Mouse (Mus musculus): ENCODE data around the gene Nsl1. TPM values are rescaled to one million over a fixed set of nuclear protein-coding genes. Genes with fewer than 3 reads are reported as not detected.

Gene Nsl1
- polyA plus RNA-seq, 1 experiment from 2014 or later = 2.4 TPM

DNA sequence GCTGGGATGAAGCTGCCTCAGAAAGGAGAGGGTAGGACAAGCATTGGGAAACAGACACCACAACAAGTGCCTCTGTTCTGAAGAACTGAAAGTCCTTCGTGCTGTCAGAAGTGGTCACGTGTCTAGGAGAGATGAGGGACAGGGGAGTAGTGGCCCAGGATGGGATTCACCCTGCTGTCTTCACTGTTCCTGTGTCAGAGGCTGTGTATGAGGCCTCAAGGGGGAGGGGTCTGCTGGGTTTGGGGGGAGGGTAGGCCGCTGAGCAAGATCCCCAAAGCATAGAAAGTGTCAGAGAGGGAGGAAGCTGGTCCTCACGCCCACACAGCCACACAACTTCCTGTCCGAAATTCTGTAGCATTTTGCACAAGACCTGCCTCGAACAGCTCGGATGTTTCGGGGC lies 48.3 kb downstream of the Nsl1 start:
- H3K27ac ChIP-seq (ENCODE audit: low read length) = no peak overlapping the region

GRCm38 (mm10) chr1:191114868-191115267 lies 52.1 kb downstream of the Nsl1 start:
- no peak overlapping the region for H3K9ac ChIP-seq (ENCODE audit: low read depth, low read length)
- H3K27me3 ChIP-seq (ENCODE audit: control insufficient read depth, insufficient read depth, low read depth, low read length) = no peaks in the 10 kb centered on the region
- ATAC-seq = no peak
- no peaks in the 10 kb centered on the region for H3K36me3 ChIP-seq (ENCODE audit: control insufficient read depth, insufficient read depth, low read length)
- no peak overlapping the region for H3K4me2 ChIP-seq (ENCODE audit: low read length)
- H3K4me1 ChIP-seq (ENCODE audit: control insufficient read depth, insufficient read depth, low read length) = no peaks in the 10 kb centered on the region
- no peak overlapping the region for H3K4me3 ChIP-seq (ENCODE audit: low read depth, low read length)
- H3K27ac ChIP-seq (ENCODE audit: low read length) = no peak overlapping the region
- 83% methylated on average over 7 of the region's 7 CpGs for WGBS
- H3K9me3 ChIP-seq (replicated peaks; ENCODE audit: control insufficient read depth, low read length, poor library complexity, severe bottlenecking) = no peaks in the 10 kb centered on the region

More for the DNA sequence above, 48.3 kb downstream of the Nsl1 start:
- Histone ChIP-seq H3K27me3 (ENCODE audit: control insufficient read depth, insufficient read depth, low read depth, low read length) (no peaks in the 10 kb centered on the region), H3K36me3 (ENCODE audit: control insufficient read depth, insufficient read depth, low read length) (no peaks in the 10 kb centered on the region), H3K9ac (ENCODE audit: low read depth, low read length) (no peak overlapping the region), H3K9me3 (replicated peaks; ENCODE audit: control insufficient read depth, low read length, poor library complexity, severe bottlenecking) (no peaks in the 10 kb centered on the region), H3K4me1 (ENCODE audit: control insufficient read depth, insufficient read depth, low read length) (no peaks in the 10 kb centered on the region), H3K4me3 (ENCODE audit: low read depth, low read length) (no peak overlapping the region), H3K4me2 (ENCODE audit: low read length) (no peak overlapping the region)
- ATAC-seq = no peak
- WGBS = 64% methylated on average over 8 of the region's 8 CpGs

DNA sequence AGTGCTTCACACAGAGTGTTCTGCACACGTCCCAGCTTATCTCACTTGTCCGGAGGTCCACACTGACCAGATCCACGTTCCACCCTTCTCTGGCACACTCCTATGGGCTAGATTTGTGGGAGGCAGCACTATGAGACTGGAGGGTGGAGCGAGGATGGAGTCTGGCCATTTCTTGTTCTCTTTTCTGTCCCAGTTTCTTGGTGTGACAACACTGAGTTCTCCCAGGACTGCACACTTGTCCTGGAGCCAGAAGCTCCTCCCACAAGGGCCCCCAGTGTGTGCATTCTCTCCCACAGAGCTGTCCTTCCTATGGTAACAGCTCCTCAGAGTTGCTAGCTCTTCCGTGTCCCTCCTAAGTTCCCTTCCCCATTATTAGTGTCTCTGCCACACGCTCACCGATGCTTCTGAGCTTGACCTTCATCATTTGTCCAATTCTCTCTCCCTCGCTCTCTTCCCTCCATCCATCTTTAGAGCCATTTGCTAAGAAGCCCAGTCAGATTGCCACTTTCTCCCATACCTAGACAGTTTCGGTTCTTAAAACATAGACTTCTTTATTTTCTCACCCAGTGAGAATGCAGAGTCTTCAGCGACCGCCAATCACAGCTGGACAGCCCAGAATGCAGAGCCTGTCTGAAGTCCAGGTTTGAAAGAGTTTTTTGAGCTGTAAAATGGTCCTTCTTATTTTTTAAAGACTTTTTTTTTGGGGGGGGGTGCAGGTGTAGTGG lies 52.9 kb downstream of the Nsl1 start:
- H3K27ac ChIP-seq (ENCODE audit: low read length) = no peak overlapping the region
- H3K4me3 ChIP-seq (ENCODE audit: low read depth, low read length) = no peak overlapping the region
- H3K27me3 ChIP-seq (ENCODE audit: control insufficient read depth, insufficient read depth, low read depth, low read length) = no peaks in the 10 kb centered on the region
- no peak overlapping the region for H3K4me2 ChIP-seq (ENCODE audit: low read length)
- no peak overlapping the region for H3K9ac ChIP-seq (ENCODE audit: low read depth, low read length)
- WGBS = 75% methylated on average over 11 of the region's 11 CpGs
- no peaks in the 10 kb centered on the region for H3K36me3 ChIP-seq (ENCODE audit: control insufficient read depth, insufficient read depth, low read length)
- H3K4me1 ChIP-seq (ENCODE audit: control insufficient read depth, insufficient read depth, low read length) = no peaks in the 10 kb centered on the region
- peak; percentile 17; the same call in 1 of the 2 replicates for ATAC-seq
- H3K9me3 ChIP-seq (replicated peaks; ENCODE audit: control insufficient read depth, low read length, poor library complexity, severe bottlenecking) = no peaks in the 10 kb centered on the region

DNA sequence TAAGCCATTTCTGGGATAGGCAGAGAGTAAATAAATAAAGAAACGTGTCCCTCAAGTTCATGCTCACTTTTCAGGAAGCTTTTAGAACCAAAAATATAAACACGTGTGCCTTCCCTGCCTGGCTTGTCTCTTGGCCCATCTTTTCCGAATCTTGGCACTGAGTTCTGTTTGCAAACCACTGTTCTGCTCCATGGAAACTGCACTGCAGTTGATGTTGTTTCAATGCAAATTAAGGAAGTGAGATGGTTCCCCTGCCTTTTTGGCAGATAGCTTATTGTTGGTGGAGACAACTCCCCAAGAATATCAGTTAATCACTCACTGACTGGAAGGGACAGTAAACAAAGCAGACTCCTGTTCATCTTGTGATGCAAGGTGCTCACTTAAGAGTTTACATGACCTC lies 59.9 kb downstream of the Nsl1 start:
- Histone ChIP-seq H3K27ac (ENCODE audit: low read length) (no peak overlapping the region), H3K4me2 (ENCODE audit: low read length) (no peak overlapping the region), H3K36me3 (ENCODE audit: control insufficient read depth, insufficient read depth, low read length) (no peaks in the 10 kb centered on the region), H3K4me3 (ENCODE audit: low read depth, low read length) (no peak overlapping the region), H3K27me3 (ENCODE audit: control insufficient read depth, insufficient read depth, low read depth, low read length) (no peaks in the 10 kb centered on the region; the same call in 1 of the 2 replicates), H3K4me1 (ENCODE audit: control insufficient read depth, insufficient read depth, low read length) (no peaks in the 10 kb centered on the region), H3K9me3 (replicated peaks; ENCODE audit: control insufficient read depth, low read length, poor library complexity, severe bottlenecking) (no peaks in the 10 kb centered on the region), H3K9ac (ENCODE audit: low read depth, low read length) (no peak overlapping the region)
- ATAC-seq = no peak
- 70% methylated on average over 3 of the region's 3 CpGs for WGBS

- no peaks in the 10 kb centered on the region; the same call in 1 of the 2 replicates for H3K27me3 ChIP-seq (ENCODE audit: control insufficient read depth, insufficient read depth, low read depth, low read length)
- WGBS = 85% methylated on average over 2 of the region's 2 CpGs
- H3K9me3 ChIP-seq (replicated peaks; ENCODE audit: control insufficient read depth, low read length, poor library complexity, severe bottlenecking) = no peaks in the 10 kb centered on the region
- no peaks in the 10 kb centered on the region for H3K4me1 ChIP-seq (ENCODE audit: control insufficient read depth, insufficient read depth, low read length)
- no peak overlapping the region for H3K9ac ChIP-seq (ENCODE audit: low read depth, low read length)
- H3K4me3 ChIP-seq (ENCODE audit: low read depth, low read length) = no peak overlapping the region
- ATAC-seq = no peak
- H3K4me2 ChIP-seq (ENCODE audit: low read length) = no peak overlapping the region
- no peak overlapping the region for H3K27ac ChIP-seq (ENCODE audit: low read length)
- no peaks in the 10 kb centered on the region for H3K36me3 ChIP-seq (ENCODE audit: control insufficient read depth, insufficient read depth, low read length)
Observed at GRCm38 (mm10) chr1:191123696-191124095, 60.9 kb downstream of the Nsl1 start.

DNA sequence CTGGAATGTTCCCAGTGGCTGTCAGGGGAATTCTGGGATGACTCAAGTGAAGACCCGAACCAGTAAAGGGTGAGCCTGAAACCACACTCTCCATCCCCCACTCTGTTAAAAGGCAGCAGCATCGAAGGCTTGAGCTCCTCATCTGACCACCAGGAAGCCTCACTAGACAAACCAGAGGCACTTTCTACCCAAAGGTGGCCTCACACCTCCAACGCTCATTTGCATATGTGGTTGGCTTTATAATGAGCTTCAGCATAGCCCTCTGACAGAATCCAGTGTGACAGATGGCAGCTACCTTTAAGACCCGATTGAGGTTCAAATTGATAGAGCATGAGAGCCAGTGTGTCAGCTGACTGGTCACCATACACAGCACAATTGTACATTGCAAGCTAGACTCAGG lies 61.5 kb downstream of the Nsl1 start:
- ATAC-seq = no peak
- 67% methylated on average over 4 of the region's 4 CpGs for WGBS

DNA sequence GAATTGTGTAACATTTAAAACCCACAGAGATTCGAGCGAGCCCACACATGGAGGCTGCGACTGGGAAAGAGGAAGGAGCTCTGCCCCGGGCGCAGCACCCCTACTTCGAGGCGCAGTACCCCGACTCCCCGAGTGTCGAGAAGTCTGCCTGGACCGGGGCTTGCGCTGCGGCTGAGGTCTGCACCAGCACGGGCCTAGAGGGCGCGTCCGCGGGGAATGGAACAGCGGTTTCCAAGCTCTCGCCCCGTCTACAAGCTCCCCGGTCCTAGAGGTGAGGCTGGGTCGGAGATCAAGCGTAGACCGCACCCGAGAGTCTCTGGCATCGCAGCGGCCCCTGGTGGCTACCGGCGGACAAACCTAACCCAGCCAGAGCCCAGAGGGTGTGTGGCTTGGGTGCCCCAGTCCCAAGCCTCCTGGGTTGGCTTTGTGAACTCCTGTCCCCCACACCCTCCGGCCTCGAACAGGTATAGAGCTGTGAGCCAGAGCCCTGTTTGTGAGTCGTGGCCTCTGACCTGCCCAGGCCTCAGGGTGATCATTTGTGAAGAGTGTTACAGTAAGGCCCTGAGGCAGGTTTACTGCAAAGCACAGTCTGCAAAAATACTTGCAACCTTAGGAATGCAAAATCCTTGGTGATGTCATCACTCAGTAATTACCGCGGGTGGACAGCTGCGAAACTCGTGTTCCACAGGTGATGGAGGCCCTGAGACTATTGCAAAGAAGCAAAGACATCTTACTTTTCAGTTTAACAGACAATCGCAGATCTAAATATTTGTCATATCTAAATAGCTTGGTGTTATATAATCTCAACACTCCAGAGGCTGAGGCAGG lies 63.2 kb downstream of the Nsl1 start:
- Histone ChIP-seq H3K4me2 (ENCODE audit: low read length) (peak overlapping the region; percentile 54), H3K4me1 (ENCODE audit: control insufficient read depth, insufficient read depth, low read length) (no peaks in the 10 kb centered on the region), H3K27me3 (ENCODE audit: control insufficient read depth, insufficient read depth, low read depth, low read length) (no peaks in the 10 kb centered on the region; the same call in 1 of the 2 replicates), H3K9ac (ENCODE audit: low read depth, low read length) (no peak overlapping the region), H3K4me3 (ENCODE audit: low read depth, low read length) (no peak overlapping the region), H3K27ac (ENCODE audit: low read length) (no peak overlapping the region), H3K9me3 (replicated peaks; ENCODE audit: control insufficient read depth, low read length, poor library complexity, severe bottlenecking) (no peaks in the 10 kb centered on the region; the same call in 1 of the 2 replicates), H3K36me3 (ENCODE audit: control insufficient read depth, insufficient read depth, low read length) (no peaks in the 10 kb centered on the region)
- ATAC-seq = no peak; the same call in 1 of the 2 replicates
- 17% methylated on average over 38 of the region's 38 CpGs for WGBS

More for the DNA sequence above, 61.5 kb downstream of the Nsl1 start:
- Histone ChIP-seq H3K9ac (ENCODE audit: low read depth, low read length) (no peak overlapping the region), H3K9me3 (replicated peaks; ENCODE audit: control insufficient read depth, low read length, poor library complexity, severe bottlenecking) (no peaks in the 10 kb centered on the region), H3K4me2 (ENCODE audit: low read length) (no peak overlapping the region), H3K27me3 (ENCODE audit: control insufficient read depth, insufficient read depth, low read depth, low read length) (no peaks in the 10 kb centered on the region; the same call in 1 of the 2 replicates), H3K4me1 (ENCODE audit: control insufficient read depth, insufficient read depth, low read length) (no peaks in the 10 kb centered on the region), H3K4me3 (ENCODE audit: low read depth, low read length) (no peak overlapping the region), H3K36me3 (ENCODE audit: control insufficient read depth, insufficient read depth, low read length) (no peaks in the 10 kb centered on the region), H3K27ac (ENCODE audit: low read length) (no peak overlapping the region)

GRCm38 (mm10) chr1:191131692-191132091 lies 68.9 kb downstream of the Nsl1 start:
- no peak overlapping the region for H3K27ac ChIP-seq (ENCODE audit: low read length)
- ATAC-seq = no peak
- no peaks in the 10 kb centered on the region; the same call in 1 of the 2 replicates for H3K27me3 ChIP-seq (ENCODE audit: control insufficient read depth, insufficient read depth, low read depth, low read length)
- no peaks in the 10 kb centered on the region for H3K36me3 ChIP-seq (ENCODE audit: control insufficient read depth, insufficient read depth, low read length)
- no peaks in the 10 kb centered on the region for H3K4me1 ChIP-seq (ENCODE audit: control insufficient read depth, insufficient read depth, low read length)
- H3K9me3 ChIP-seq (replicated peaks; ENCODE audit: control insufficient read depth, low read length, poor library complexity, severe bottlenecking) = no peaks in the 10 kb centered on the region; the same call in 1 of the 2 replicates
- no peak overlapping the region for H3K4me2 ChIP-seq (ENCODE audit: low read length)
- 86% methylated on average over 2 of the region's 2 CpGs for WGBS
- no peak overlapping the region for H3K9ac ChIP-seq (ENCODE audit: low read depth, low read length)
- no peak overlapping the region for H3K4me3 ChIP-seq (ENCODE audit: low read depth, low read length)

DNA sequence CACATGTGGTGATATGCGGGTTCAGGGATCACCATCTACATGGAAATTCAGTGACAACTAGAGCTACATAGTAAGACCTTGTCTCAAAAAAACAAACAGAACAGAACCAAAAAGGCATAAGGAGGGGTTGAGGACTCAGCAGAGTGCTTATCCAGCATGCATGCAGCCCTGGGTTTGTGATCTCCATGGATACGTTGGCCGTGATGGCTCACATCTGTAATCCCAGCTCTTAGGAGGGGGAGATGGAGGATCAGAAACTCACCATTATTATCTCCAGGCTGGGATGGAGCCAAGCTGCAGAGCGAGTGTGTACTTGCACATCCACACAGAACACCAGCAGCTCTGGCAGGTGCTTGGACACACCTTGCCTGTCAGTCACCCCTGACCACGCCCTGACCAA lies 69.4 kb downstream of the Nsl1 start:
- Histone ChIP-seq H3K27ac (ENCODE audit: low read length) (no peak overlapping the region), H3K36me3 (ENCODE audit: control insufficient read depth, insufficient read depth, low read length) (no peaks in the 10 kb centered on the region), H3K4me1 (ENCODE audit: control insufficient read depth, insufficient read depth, low read length) (no peaks in the 10 kb centered on the region), H3K27me3 (ENCODE audit: control insufficient read depth, insufficient read depth, low read depth, low read length) (no peaks in the 10 kb centered on the region), H3K4me2 (ENCODE audit: low read length) (no peak overlapping the region), H3K9ac (ENCODE audit: low read depth, low read length) (no peak overlapping the region), H3K9me3 (replicated peaks; ENCODE audit: control insufficient read depth, low read length, poor library complexity, severe bottlenecking) (no peaks in the 10 kb centered on the region; the same call in 1 of the 2 replicates), H3K4me3 (ENCODE audit: low read depth, low read length) (no peak overlapping the region)
- WGBS = 59% methylated on average over 5 of the region's 5 CpGs
- no peak for ATAC-seq
